Mouse (Mus musculus): Measurements from ENCODE around the gene Ahrr. TPM values are rescaled to one million over a fixed set of nuclear protein-coding genes. Genes with fewer than 3 reads are reported as not detected.
A peak's percentile ranks its signal among the peaks of the same experiment; 100 is the strongest.

Gene Ahrr
- polyA plus RNA-seq (2015; fragmentation: Nextera tagmentation; extraction: Ambion mirVana): 1.1 and 1.3 TPM in 2 replicates

DNA sequence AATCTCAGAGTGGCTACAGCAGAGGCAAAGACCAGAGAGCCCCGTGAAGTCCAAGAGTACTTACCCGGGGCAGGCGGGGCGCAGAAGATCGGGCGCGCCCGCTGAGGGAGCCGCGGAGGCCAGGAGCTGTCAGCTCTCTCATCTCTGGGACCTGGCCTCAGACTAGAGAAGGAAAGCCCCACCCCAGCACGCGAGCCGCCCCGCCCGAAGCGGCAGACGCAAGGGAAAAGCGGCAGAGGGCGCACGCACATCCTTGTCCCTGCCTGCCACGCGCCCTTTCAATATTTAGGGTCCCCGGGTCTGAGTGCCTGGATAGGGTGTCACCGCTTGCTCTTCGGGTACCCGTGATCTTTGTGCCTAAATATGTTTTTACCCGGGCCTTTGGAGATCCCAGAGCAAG, at the start of gene Ahrr:
Gene Ahrr (minus strand): TSS at position 165 of the 400 bp plus-strand sequence.
- peak; percentile 28; the same call in 1 of the 2 replicates for ATAC-seq (ENCODE audit: low FRiP score, low read depth)
- H3K4me1 ChIP-seq: 0 out of 2 replicates have a peak, but pooled peaks cover 7% of the 10 kb centered on the region

DNA sequence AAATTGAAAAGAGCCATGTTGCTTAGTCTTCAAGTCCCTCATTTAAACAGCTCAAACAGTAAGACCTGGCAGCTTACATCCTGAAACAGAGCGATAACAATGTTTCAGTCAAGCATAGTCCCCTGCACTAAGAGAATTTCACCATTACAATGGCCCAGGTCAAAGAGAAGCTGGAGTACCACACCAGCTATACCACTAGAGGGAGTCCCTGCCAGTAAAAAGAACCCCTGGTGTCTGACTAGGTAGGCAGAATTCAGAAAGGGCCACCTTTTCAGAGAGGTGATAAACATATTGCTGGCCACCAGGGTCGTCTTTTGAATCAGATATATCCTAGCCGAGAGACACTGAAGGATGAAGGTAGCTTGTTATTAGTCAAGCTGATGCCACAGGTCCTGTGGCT, 48.9 kb upstream of the Ahrr start:
- H3K36me3 ChIP-seq: peaks cover 61% of the 10 kb centered on the region
- no peaks in the 10 kb centered on the region for H3K4me1 ChIP-seq
- H3K9me3 ChIP-seq: no peaks in the 10 kb centered on the region
- no peak overlapping the region for H3K4me2 ChIP-seq (replicated peaks)
- WGBS: 60% methylated on average over 3 of the region's 3 CpGs
- peak; percentile 59; the same call in 1 of the 2 replicates for ATAC-seq (ENCODE audit: low FRiP score, low read depth)
- no peaks in the 10 kb centered on the region for H3K27me3 ChIP-seq
- H3K4me3 ChIP-seq: no peak overlapping the region
- no peak overlapping the region for H3K9ac ChIP-seq
- H3K27ac ChIP-seq: no peak overlapping the region

More for the DNA sequence above, at the start of gene Ahrr:
- Histone ChIP-seq H3K9me3 (no peaks in the 10 kb centered on the region), H3K4me3 (peak within 1 kb of the TSS; percentile 32), H3K9ac (peak within 1 kb of the TSS; percentile 59), H3K36me3 (no peaks in the 10 kb centered on the region), H3K27me3 (peaks cover 35% of the 10 kb centered on the region), H3K4me2 (replicated peaks) (peak within 1 kb of the TSS; percentile 65), H3K27ac (no peak within 1 kb of the TSS)
- WGBS: under 1% methylated on average over 27 of the region's 27 CpGs

DNA sequence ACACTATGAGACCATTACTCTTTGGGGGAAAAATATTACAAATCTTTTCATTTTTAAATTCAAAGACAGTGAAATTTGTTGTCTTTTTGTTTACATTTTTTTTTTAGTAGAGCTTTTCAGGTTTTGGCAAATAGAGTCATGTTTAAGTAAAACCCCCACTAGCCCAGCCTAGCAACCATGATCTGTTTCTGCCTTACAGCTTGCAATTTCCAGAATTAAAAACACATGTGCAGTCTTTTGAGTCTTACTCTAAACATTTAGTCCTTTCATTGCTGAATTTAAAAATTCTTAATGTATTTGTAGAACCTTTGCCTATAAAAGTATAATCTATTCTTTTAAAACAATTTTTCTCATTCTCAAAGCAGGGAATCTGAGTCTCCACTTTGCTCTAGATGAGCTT, 37.2 kb upstream of the Ahrr start:
- Histone ChIP-seq H3K4me1 (no peaks in the 10 kb centered on the region; the same call in 1 of the 2 replicates), H3K36me3 (peaks cover 78% of the 10 kb centered on the region), H3K4me2 (replicated peaks) (no peak overlapping the region), H3K9me3 (no peaks in the 10 kb centered on the region), H3K4me3 (no peak overlapping the region), H3K9ac (no peak overlapping the region), H3K27me3 (no peaks in the 10 kb centered on the region), H3K27ac (no peak overlapping the region)
- no peak for ATAC-seq (ENCODE audit: low FRiP score, low read depth)

DNA sequence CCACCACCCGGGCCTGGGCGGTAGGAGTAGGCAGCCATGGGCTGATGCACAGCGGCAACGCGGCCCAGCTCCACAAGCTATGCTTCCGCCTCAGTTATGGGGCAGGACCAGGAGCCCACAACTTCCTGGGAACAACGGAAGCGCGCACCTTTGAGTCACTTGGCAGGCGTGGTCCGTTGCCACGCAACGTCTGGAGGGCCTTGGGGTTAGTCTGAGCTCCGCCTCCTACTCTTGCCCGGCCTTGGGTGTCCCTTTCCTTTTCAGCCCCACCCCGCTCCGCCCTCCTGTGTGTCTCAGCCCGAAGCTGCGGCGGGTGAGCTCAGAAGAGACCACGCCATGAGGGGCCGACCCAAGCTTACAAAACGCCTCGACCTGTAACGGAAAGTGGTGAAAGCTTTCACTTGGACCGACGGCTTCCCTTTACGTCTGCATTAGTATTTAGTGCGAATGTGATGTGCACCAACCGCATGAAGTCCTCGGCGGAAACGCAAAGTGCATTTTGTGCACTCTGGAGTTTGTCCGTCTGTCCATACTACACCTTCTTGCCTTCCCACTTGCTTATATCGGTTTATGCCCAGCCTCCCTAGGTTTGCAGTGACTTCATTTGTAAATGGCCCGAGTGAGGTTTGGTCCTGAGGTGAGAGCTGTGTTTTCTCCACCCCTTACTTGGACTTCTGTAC, 25.2 kb upstream of the Ahrr start, which contains the start of gene Pdcd6:
Gene Pdcd6 (minus strand): TSS at position 411 of the 680 bp plus-strand sequence.
- Histone ChIP-seq H3K4me3 (peak within 1 kb of the TSS; percentile 92), H3K4me2 (replicated peaks) (peak within 1 kb of the TSS; percentile 73), H3K9me3 (no peaks in the 10 kb centered on the region), H3K27me3 (no peaks in the 10 kb centered on the region), H3K27ac (peak within 1 kb of the TSS; percentile 48; the same call in 1 of the 2 replicates), H3K4me1 (peaks cover 11% of the 10 kb centered on the region), H3K36me3 (peaks cover 26% of the 10 kb centered on the region), H3K9ac (peak within 1 kb of the TSS; percentile 88)
- ATAC-seq (ENCODE audit: low FRiP score, low read depth): peak; percentile 99
- WGBS: under 1% methylated on average over 36 of the region's 36 CpGs

DNA sequence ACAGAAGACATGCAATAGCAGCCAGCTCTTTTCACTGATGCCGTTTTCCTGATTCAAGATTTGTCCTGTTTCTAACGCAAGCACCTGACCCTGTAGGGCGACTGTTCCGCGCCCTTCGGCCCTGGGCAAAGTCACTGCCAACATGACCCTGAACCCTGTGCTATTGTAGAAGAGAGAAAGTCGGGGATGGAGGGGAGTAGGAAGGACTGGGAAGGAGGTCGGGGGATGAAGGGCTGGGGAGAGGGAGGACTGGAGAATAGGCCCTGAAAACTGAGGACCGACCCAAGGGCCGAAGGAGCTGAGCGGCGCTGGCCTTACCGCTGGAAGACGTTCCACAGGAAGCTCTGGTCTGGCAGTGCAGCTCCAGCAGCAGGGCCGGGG, 24.6 kb upstream of the Ahrr start:
- peak overlapping the region; percentile 92 for H3K4me3 ChIP-seq
- no peaks in the 10 kb centered on the region for H3K9me3 ChIP-seq
- H3K4me2 ChIP-seq (replicated peaks): peak overlapping the region; percentile 73
- ATAC-seq (ENCODE audit: low FRiP score, low read depth): no peak
- H3K27me3 ChIP-seq: no peaks in the 10 kb centered on the region
- 4% methylated on average over 15 of the region's 15 CpGs for WGBS
- peak overlapping the region; percentile 48; the same call in 1 of the 2 replicates for H3K27ac ChIP-seq
- peaks cover 11% of the 10 kb centered on the region for H3K4me1 ChIP-seq
- peaks cover 21% of the 10 kb centered on the region for H3K36me3 ChIP-seq
- peak overlapping the region; percentile 88 for H3K9ac ChIP-seq

DNA sequence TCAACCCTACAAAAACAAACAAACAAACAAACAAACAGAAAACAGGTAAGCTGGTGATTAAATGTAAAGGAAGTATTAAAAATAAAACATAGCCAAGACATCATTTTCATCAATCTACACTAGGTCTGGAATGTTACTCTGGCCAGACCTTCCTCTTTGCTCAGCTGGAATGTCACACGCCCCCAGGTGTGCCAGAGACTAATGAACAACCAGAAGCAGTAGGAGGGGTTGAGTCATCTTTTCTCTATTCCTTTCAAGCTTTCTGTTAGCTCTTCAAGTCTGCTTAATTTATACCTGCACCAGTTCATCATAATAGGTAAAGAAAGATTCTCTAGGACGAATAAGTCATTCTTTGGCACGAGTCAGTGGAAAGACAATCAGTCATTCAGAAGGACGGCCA, 24.3 kb upstream of the Ahrr start:
- Histone ChIP-seq H3K4me1 (peaks cover 11% of the 10 kb centered on the region), H3K27ac (peak overlapping the region; percentile 48; the same call in 1 of the 2 replicates), H3K9ac (peak overlapping the region; percentile 88), H3K27me3 (no peaks in the 10 kb centered on the region), H3K4me3 (peak overlapping the region; percentile 92), H3K9me3 (no peaks in the 10 kb centered on the region), H3K4me2 (replicated peaks) (peak overlapping the region; percentile 73), H3K36me3 (peaks cover 21% of the 10 kb centered on the region)
- no peak for ATAC-seq (ENCODE audit: low FRiP score, low read depth)
- 25% methylated on average over 4 of the region's 4 CpGs for WGBS

DNA sequence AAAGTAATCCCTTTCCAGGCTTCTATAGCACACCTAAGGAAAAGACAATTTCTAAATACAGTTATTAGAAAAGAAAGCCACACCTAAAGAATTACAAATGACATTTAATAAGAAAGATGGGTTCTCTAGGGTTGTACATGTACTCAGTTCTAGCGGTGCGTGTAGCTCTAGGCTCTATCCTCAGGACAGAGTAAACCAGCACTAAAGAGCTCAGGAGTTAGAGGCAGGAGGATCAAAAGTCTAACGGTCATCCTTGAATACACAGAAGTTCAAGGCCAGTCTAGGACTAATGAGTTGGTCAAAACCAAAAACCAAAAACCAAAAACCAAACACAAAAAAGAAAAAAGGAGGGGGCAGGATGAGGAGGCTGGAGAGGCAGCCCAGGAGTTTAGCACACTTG, 22.5 kb upstream of the Ahrr start:
- Histone ChIP-seq H3K9me3 (no peaks in the 10 kb centered on the region), H3K9ac (no peak overlapping the region), H3K4me1 (peaks cover 11% of the 10 kb centered on the region), H3K36me3 (peaks cover 26% of the 10 kb centered on the region), H3K4me3 (no peak overlapping the region), H3K27ac (no peak overlapping the region), H3K4me2 (replicated peaks) (no peak overlapping the region), H3K27me3 (no peaks in the 10 kb centered on the region)
- no peak for ATAC-seq (ENCODE audit: low FRiP score, low read depth)
- WGBS: 94% methylated on average over 3 of the region's 3 CpGs

DNA sequence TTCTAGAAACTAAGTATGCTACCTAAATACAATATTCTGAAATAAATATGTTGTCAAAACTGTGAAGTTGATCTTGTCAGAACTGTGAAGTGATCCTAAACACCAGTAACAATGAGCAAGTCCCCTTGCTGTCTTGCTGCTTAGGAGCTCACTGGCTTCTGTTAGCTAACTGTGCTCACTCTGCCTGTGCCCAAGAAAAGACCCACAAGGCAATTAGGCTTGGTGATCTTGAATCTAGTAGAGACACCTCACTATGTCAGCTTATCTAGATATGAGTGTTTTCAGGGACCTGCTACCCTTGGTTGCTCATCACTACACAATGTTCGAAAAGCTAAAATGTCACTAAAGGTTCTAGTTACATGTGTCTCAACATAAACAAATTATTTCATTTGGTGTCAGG, 13.6 kb upstream of the Ahrr start:
- 91% methylated on average over 1 of the region's 1 CpGs for WGBS
- no peaks in the 10 kb centered on the region for H3K9me3 ChIP-seq
- peaks cover 80% of the 10 kb centered on the region for H3K36me3 ChIP-seq

DNA sequence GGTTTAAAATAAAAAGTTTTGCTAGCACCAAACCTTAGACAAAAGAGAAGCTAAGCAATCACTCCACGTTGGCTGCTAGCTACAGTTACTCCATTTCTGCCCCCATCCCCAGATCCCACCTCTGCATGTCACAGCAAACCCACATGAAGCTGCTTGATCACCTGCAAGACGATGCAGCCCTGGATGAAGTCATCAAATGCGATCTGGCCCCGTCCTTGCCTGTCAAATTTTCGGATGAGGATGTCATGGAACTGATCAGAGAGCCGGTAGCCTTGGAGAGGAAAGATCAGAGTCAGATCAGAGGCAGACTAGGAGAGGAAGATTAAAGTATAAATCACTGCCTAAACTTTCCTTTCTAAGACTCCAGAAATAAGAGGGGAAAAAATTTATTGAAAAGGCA, 13.2 kb upstream of the Ahrr start:
- Histone ChIP-seq H3K4me2 (replicated peaks) (no peak overlapping the region), H3K27ac (no peak overlapping the region), H3K4me1 (no peaks in the 10 kb centered on the region), H3K9me3 (no peaks in the 10 kb centered on the region), H3K36me3 (peaks cover 76% of the 10 kb centered on the region), H3K9ac (no peak overlapping the region), H3K27me3 (no peaks in the 10 kb centered on the region), H3K4me3 (no peak overlapping the region)
- WGBS: 89% methylated on average over 6 of the region's 6 CpGs
- ATAC-seq (ENCODE audit: low FRiP score, low read depth): no peak

More for the DNA sequence above, 13.6 kb upstream of the Ahrr start:
- no peak overlapping the region for H3K27ac ChIP-seq
- H3K4me3 ChIP-seq: no peak overlapping the region
- no peak overlapping the region for H3K4me2 ChIP-seq (replicated peaks)
- no peak overlapping the region for H3K9ac ChIP-seq
- no peaks in the 10 kb centered on the region for H3K27me3 ChIP-seq
- H3K4me1 ChIP-seq: no peaks in the 10 kb centered on the region
- no peak for ATAC-seq (ENCODE audit: low FRiP score, low read depth)

DNA sequence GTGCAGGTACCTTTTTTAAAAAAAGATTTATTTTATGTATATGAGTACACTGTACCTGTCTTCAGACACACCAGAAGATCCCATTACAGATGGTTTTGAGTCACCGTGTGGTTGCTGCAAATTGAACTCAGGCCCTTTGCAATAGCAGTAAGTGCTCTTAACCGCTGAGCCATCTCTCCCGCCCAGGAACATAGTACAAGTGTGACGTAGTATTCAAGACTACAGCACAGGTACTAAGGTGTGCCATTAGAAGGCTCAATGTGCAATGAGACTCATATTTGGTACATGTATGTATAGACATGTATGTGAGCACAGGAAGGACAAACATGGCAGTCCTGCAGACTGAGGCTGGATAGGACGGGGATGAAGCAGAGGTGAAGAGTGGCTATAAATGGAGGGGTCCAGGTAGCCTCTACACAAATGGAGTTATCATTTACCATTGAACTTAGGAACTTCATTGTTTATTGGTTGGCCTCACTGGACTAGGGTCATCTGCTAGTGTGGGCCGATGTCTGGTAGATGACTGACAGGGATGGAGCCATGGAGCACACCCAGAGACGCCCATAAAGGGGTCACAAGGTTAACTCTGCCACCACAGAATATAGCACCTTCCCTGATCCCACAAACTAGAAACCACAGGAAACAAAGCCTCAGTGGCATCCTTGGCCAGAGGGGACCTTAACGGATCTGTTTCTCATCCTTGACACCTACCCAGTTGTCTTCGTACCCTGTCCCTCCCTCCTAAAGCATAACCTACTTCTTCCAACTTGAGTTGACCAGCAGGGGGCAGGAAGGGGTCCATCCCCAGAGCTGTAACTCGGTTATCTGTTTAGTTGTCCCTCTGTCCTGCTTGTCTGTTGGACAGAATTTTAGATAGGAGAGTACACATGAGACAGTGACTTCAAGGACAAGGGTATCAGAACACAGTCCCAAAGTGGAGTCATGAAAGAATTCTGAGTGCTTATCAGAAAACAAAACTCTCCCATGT, 10.2 kb upstream of the Ahrr start:
- WGBS: 82% methylated on average over 10 of the region's 10 CpGs
- ATAC-seq (ENCODE audit: low FRiP score, low read depth): no peak
- no peaks in the 10 kb centered on the region for H3K9me3 ChIP-seq
- H3K4me2 ChIP-seq (replicated peaks): no peak overlapping the region
- no peak overlapping the region for H3K4me3 ChIP-seq
- no peak overlapping the region for H3K9ac ChIP-seq
- H3K27ac ChIP-seq: no peak overlapping the region
- no peaks in the 10 kb centered on the region for H3K27me3 ChIP-seq
- H3K4me1 ChIP-seq: no peaks in the 10 kb centered on the region
- H3K36me3 ChIP-seq: peaks cover 52% of the 10 kb centered on the region

DNA sequence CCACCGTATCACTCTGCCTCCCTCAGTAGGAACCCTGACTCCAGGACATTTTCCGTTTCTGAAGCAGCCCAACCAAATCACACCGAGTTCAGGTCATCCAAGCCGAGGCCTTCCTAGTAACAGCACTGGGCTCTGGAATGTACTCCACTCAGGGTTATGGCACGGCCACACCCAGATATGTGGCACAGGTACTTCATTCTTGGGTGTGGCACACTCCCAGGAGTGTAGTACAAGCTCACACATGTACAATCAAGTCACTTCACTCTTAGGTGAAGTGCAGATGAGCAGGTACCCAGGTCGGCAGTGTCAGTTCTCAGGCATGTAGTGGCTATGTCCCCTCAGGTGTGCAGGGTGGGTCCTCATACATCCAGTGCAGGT, 9.5 kb upstream of the Ahrr start:
- Histone ChIP-seq H3K4me3 (no peak overlapping the region), H3K9me3 (no peaks in the 10 kb centered on the region), H3K36me3 (peaks cover 45% of the 10 kb centered on the region), H3K4me2 (replicated peaks) (no peak overlapping the region), H3K27me3 (no peaks in the 10 kb centered on the region), H3K4me1 (no peaks in the 10 kb centered on the region), H3K9ac (no peak overlapping the region), H3K27ac (no peak overlapping the region)
- peak; percentile 57; the same call in 1 of the 2 replicates for ATAC-seq (ENCODE audit: low FRiP score, low read depth)
- WGBS: 71% methylated on average over 6 of the region's 6 CpGs

All from limb, embryonic 13.5 days (tissue).